Mouse (Mus musculus): Measurements from ENCODE around the gene Mmrn1. TPM values are rescaled to one million over a fixed set of nuclear protein-coding genes. Genes with fewer than 3 reads are reported as not detected.

The Mmrn1 gene
- polyA plus RNA-seq, 1 experiment = 4.0 TPM

GRCm38 (mm10) chr6:60985919-60986318, 61.1 kb downstream of the Mmrn1 start:
- DNase-seq = no peak
- H3K4me3 ChIP-seq (replicated peaks; ENCODE audit: extremely low read depth, low read depth, low read length) = no peak overlapping the region
- WGBS = 32% methylated on average over 2 of the region's 2 CpGs
- no peaks in the 10 kb centered on the region for H3K4me1 ChIP-seq (ENCODE audit: control insufficient read depth, insufficient read depth, low read length)
- TF ChIP-seq POLR2A (IDR thresholded peaks at IDR 0.05; ENCODE audit: borderline replicate concordance, extremely low read depth, low read depth, low read length) = no peak
- TF ChIP-seq CTCF (IDR thresholded peaks at IDR 0.05; ENCODE audit: insufficient read depth, low read length) = no peak

GRCm38 (mm10) chr6:60986914-60987313, 62.1 kb downstream of the Mmrn1 start:
- Histone ChIP-seq H3K4me3 (replicated peaks; ENCODE audit: extremely low read depth, low read depth, low read length) (no peak overlapping the region), H3K4me1 (ENCODE audit: control insufficient read depth, insufficient read depth, low read length) (no peaks in the 10 kb centered on the region)
- 90% methylated on average over 11 of the region's 11 CpGs for WGBS
- DNase-seq = no peak
- TF ChIP-seq CTCF (IDR thresholded peaks at IDR 0.05; ENCODE audit: insufficient read depth, low read length) (no peak), POLR2A (IDR thresholded peaks at IDR 0.05; ENCODE audit: borderline replicate concordance, extremely low read depth, low read depth, low read length) (no peak)

GRCm38 (mm10) chr6:60987804-60988203, 63.0 kb downstream of the Mmrn1 start:
- no peaks in the 10 kb centered on the region for H3K4me1 ChIP-seq (ENCODE audit: control insufficient read depth, insufficient read depth, low read length)
- TF ChIP-seq POLR2A (IDR thresholded peaks at IDR 0.05; ENCODE audit: borderline replicate concordance, extremely low read depth, low read depth, low read length) (no peak), CTCF (IDR thresholded peaks at IDR 0.05; ENCODE audit: insufficient read depth, low read length) (no peak)
- no peak overlapping the region for H3K4me3 ChIP-seq (replicated peaks; ENCODE audit: extremely low read depth, low read depth, low read length)
- WGBS = 70% methylated on average over 3 of the region's 3 CpGs
- DNase-seq = no peak

- no peak for DNase-seq
- no peak for TF ChIP-seq POLR2A (IDR thresholded peaks at IDR 0.05; ENCODE audit: borderline replicate concordance, extremely low read depth, low read depth, low read length)
- no peak for TF ChIP-seq CTCF (IDR thresholded peaks at IDR 0.05; ENCODE audit: insufficient read depth, low read length)
- Histone ChIP-seq H3K4me3 (replicated peaks; ENCODE audit: extremely low read depth, low read depth, low read length) (no peak overlapping the region), H3K4me1 (ENCODE audit: control insufficient read depth, insufficient read depth, low read length) (no peaks in the 10 kb centered on the region)
- WGBS = 84% methylated on average over 1 of the region's 1 CpGs
These were observed 67.6 kb downstream of the Mmrn1 start for GRCm38 (mm10) chr6:60992366-60992765.

DNA sequence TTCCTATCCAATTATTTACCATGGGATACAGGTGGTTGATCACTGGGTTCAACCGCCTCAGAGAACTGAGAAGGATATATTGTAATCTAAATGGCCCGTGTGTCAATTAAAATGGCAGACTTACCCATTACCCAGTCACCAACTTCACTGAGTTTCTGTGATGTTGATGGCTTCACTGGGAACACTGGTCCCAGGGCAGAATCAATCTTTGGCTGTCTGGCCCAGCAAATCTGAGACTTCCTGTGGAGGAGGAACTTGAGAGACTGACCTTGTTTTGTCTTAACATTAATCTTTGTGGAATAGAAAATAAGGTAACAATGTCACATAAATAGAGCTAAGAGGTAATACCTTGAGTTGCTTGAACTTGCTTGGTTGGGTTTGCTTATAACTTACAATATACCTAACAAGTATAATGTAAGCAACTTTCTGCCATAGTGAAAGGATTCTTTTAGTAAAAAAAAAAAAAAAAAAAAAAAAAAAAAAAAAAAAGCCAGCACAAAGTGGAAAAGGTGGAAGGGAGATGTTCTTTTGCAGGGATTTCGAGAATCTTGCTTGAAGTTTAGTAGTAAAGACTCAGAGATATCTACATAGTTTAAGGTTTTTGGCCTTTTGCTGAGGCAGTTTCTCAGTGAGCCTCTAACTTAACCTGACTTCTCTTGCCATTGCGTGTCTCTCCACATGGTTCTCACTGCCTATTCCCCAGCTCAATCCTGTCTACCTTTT, 68.8 kb downstream of the Mmrn1 start:
- no peak for DNase-seq
- TF ChIP-seq CTCF (IDR thresholded peaks at IDR 0.05; ENCODE audit: insufficient read depth, low read length) (no peak), POLR2A (IDR thresholded peaks at IDR 0.05; ENCODE audit: borderline replicate concordance, extremely low read depth, low read depth, low read length) (no peak)
- Histone ChIP-seq H3K4me1 (ENCODE audit: control insufficient read depth, insufficient read depth, low read length) (no peaks in the 10 kb centered on the region), H3K4me3 (replicated peaks; ENCODE audit: extremely low read depth, low read depth, low read length) (no peak overlapping the region)
- WGBS = 86% methylated on average over 4 of the region's 4 CpGs

GRCm38 (mm10) chr6:60994114-60994513, 69.3 kb downstream of the Mmrn1 start:
- TF ChIP-seq POLR2A (IDR thresholded peaks at IDR 0.05; ENCODE audit: borderline replicate concordance, extremely low read depth, low read depth, low read length) (no peak), CTCF (IDR thresholded peaks at IDR 0.05; ENCODE audit: insufficient read depth, low read length) (no peak)
- no peaks in the 10 kb centered on the region for H3K4me1 ChIP-seq (ENCODE audit: control insufficient read depth, insufficient read depth, low read length)
- no peak for DNase-seq
- 41% methylated on average over 6 of the region's 6 CpGs for WGBS
- no peak overlapping the region for H3K4me3 ChIP-seq (replicated peaks; ENCODE audit: extremely low read depth, low read depth, low read length)

- H3K4me3 ChIP-seq (replicated peaks; ENCODE audit: extremely low read depth, low read depth, low read length) = no peak overlapping the region
- DNase-seq = no peak
- TF ChIP-seq CTCF (IDR thresholded peaks at IDR 0.05; ENCODE audit: insufficient read depth, low read length) = no peak
- TF ChIP-seq POLR2A (IDR thresholded peaks at IDR 0.05; ENCODE audit: borderline replicate concordance, extremely low read depth, low read depth, low read length) = no peak
- 44% methylated on average over 10 of the region's 10 CpGs for WGBS
- no peaks in the 10 kb centered on the region for H3K4me1 ChIP-seq (ENCODE audit: control insufficient read depth, insufficient read depth, low read length)
These were observed 69.7 kb downstream of the Mmrn1 start for GRCm38 (mm10) chr6:60994521-60994920.

DNA sequence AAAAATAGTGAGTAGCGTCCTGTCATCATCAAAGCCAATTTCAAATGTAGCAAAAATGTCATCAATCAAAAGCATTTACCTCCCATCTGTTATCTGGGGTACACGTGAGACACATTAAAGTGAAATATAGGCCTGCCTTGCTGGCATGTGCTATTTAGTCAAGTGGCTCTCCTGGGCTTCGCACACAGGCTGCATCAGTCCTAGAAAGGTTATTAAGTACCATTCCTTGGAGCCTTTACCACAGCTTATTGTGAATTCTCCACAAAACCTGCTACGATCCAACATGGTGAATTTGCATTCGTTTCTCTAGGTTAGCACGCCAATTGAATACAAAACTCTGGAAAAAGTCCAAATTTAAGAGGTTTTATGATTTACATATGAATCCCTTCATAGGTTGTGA, 70.8 kb downstream of the Mmrn1 start:
- H3K4me1 ChIP-seq (ENCODE audit: control insufficient read depth, insufficient read depth, low read length) = no peaks in the 10 kb centered on the region
- TF ChIP-seq POLR2A (IDR thresholded peaks at IDR 0.05; ENCODE audit: borderline replicate concordance, extremely low read depth, low read depth, low read length) = no peak
- TF ChIP-seq CTCF (IDR thresholded peaks at IDR 0.05; ENCODE audit: insufficient read depth, low read length) = no peak
- DNase-seq = no peak
- 69% methylated on average over 6 of the region's 6 CpGs for WGBS
- H3K4me3 ChIP-seq (replicated peaks; ENCODE audit: extremely low read depth, low read depth, low read length) = no peak overlapping the region

- WGBS = 72% methylated on average over 1 of the region's 1 CpGs
- no peak for DNase-seq
- no peak overlapping the region for H3K4me3 ChIP-seq (replicated peaks; ENCODE audit: extremely low read depth, low read depth, low read length)
- H3K4me1 ChIP-seq (ENCODE audit: control insufficient read depth, insufficient read depth, low read length) = no peaks in the 10 kb centered on the region
- TF ChIP-seq CTCF (IDR thresholded peaks at IDR 0.05; ENCODE audit: insufficient read depth, low read length) = no peak
- no peak for TF ChIP-seq POLR2A (IDR thresholded peaks at IDR 0.05; ENCODE audit: borderline replicate concordance, extremely low read depth, low read depth, low read length)
These were observed 71.6 kb downstream of the Mmrn1 start for GRCm38 (mm10) chr6:60996328-60996727.
